Mouse (Mus musculus) testis, postnatal 14 days (tissue): ENCODE measurements around the gene Pbx3.

Experiments
- DNase-seq: peaks from one replicate; pipeline ENCODE4 v3.0.0; 2021; ENCODE audit warnings: low spot score

Pbx3 gene

GRCm38 (mm10) chr2:34139470-34140158 lies 233.3 kb downstream of the Pbx3 start:
- no peak for DNase-seq

- no peak for DNase-seq
These were observed 237.6 kb downstream of the Pbx3 start for GRCm38 (mm10) chr2:34135316-34135715.

GRCm38 (mm10) chr2:34132751-34133150 lies 240.2 kb downstream of the Pbx3 start:
- DNase-seq: no peak

GRCm38 (mm10) chr2:34129674-34130267 lies 243.2 kb downstream of the Pbx3 start:
- no peak for DNase-seq

GRCm38 (mm10) chr2:34127871-34128270 lies 245.1 kb downstream of the Pbx3 start:
- DNase-seq: no peak

- DNase-seq: no peak
These were observed 249.0 kb downstream of the Pbx3 start for GRCm38 (mm10) chr2:34123896-34124295.
